Mouse (Mus musculus) thymus, postnatal 10 days (tissue): ENCODE data around the gene Vmn1r167.
"Not testable (repeated sequence)": the region's sequence is repeated elsewhere in the genome, so short reads cannot be mapped to it uniquely, and the experiment has no call there.

Source experiments
- DNase-seq, 2 experiments: peaks; one replicate each; pipeline ENCODE4 v3.0.0; 2021; ENCODE audit warnings: low spot score in 2 of 2

Gene Vmn1r167

GRCm38 (mm10) chr7:23507106-23507505 lies at the start of gene Vmn1r167:
TSS of gene Vmn1r167 (minus strand) at chr7:23507206.
- not testable (repeated sequence) for DNase-seq

GRCm38 (mm10) chr7:23539432-23539831 lies 32.4 kb upstream of the Vmn1r167 start, which contains the start of gene Vmn1r168:
TSS of gene Vmn1r168 (plus strand) at chr7:23539732.
- DNase-seq, result not testable (repeated sequence)

- DNase-seq, result not testable (repeated sequence)
These were observed 34.1 kb downstream of the Vmn1r167 start for GRCm38 (mm10) chr7:23472886-23473285.

GRCm38 (mm10) chr7:23470832-23471231 lies 36.2 kb downstream of the Vmn1r167 start:
- DNase-seq, result not testable (repeated sequence)

- DNase-seq, result not testable (repeated sequence)
These were observed 36.8 kb downstream of the Vmn1r167 start for GRCm38 (mm10) chr7:23470201-23470600.
